In genomic region chr1:36062088-36062805, GRCm38 (mm10) we compare ENCODE assay signal across 16 mouse cellular contexts. TPM values are rescaled to one million over a fixed set of nuclear protein-coding genes. Genes with fewer than 3 reads are reported as not detected.
DNase-seq lines count a peak whose midpoint lies in the region; ATAC-seq and TF ChIP-seq lines count a peak whose summit lies in the region.
"Had no signal": no experiment of that assay in that cellular context is flagged by ENCODE, and none has a peak within 500 bp of the region (broad histone marks: within the 10 kb centered on the region; RNA-seq: fewer than 3 reads in every experiment).

No protein-coding gene starts in this region.

- no peaks in the 10 kb centered on the region for H3K36me3 ChIP-seq in liver, postnatal 0 days (replicated peaks; ENCODE audit: insufficient read depth, low read length)
- H3K36me3 ChIP-seq: forebrain, embryonic 15.5 days; G1E had no signal

- H3K4me3 ChIP-seq in liver, postnatal 0 days (ENCODE audit: low read depth, low read length): no peak overlapping the region
- H3K4me3 ChIP-seq: forebrain, embryonic 15.5 days; myocyte had no signal

- no peaks in the 10 kb centered on the region for H3K9me3 ChIP-seq in liver, postnatal 0 days (ENCODE audit: low read length)
- H3K9me3 ChIP-seq: forebrain, embryonic 15.5 days; G1E had no signal

- no peak overlapping the region for H3K27ac ChIP-seq in liver, postnatal 0 days (ENCODE audit: low read depth)
- H3K27ac ChIP-seq: forebrain, embryonic 15.5 days had no signal

- 76% methylated on average over 11 of the region's 11 CpGs for WGBS in liver, postnatal 0 days (ENCODE audit: insufficient replicate concordance)

- ATAC-seq in erythroid progenitor cell, adult 5-6 weeks (replicated peaks; ENCODE audit: low FRiP score, poor library complexity, severe bottlenecking): peak; percentile 80
- peak; percentile 59 for ATAC-seq in liver, postnatal 0 days
- ATAC-seq: forebrain, embryonic 15.5 days; hindbrain, embryonic 16.5 days had no signal

- no peak overlapping the region for H3K9ac ChIP-seq in liver, postnatal 0 days (replicated peaks)
- H3K9ac ChIP-seq: forebrain, embryonic 15.5 days had no signal

- DNase-seq in gastrocnemius, postnatal 25 days: peak; percentile 2
- no peak for DNase-seq in gastrocnemius, postnatal 10 days
- peak; percentile 9 to 19 for DNase-seq in right cerebral cortex, postnatal 10 days (ENCODE audit: low spot score in 2 of 2)
- DNase-seq in right cerebral cortex, postnatal 14 days: no peak
- no peak for DNase-seq in liver, postnatal 0 days
- DNase-seq in kidney, postnatal 10 days: no peak
- DNase-seq in layer of hippocampus, adult 11-12 months (ENCODE audit: low spot score): no peak
- DNase-seq: adrenal gland, postnatal 10 days; cerebellum, adult 9-11 months; kidney, adult 8-10 months; lung, adult 18-20 months had no signal

- H3K4me1 ChIP-seq in liver, postnatal 0 days (ENCODE audit: insufficient read depth): peaks cover 37% of the 10 kb centered on the region

- H3K27me3 ChIP-seq in liver, postnatal 0 days (ENCODE audit: insufficient read depth, low read length): no peaks in the 10 kb centered on the region
- H3K27me3 ChIP-seq: forebrain, embryonic 15.5 days had no signal

- TF ChIP-seq EP300 in liver, postnatal 0 days (IDR thresholded peaks at IDR 0.05; ENCODE audit: low read depth): peak; percentile 81

- no peak for TF ChIP-seq CTCF in liver, postnatal 0 days (IDR thresholded peaks at IDR 0.05; ENCODE audit: low read depth)

- no peak overlapping the region for H3K4me2 ChIP-seq in liver, postnatal 0 days (ENCODE audit: low read depth, low read length)
- H3K4me2 ChIP-seq: forebrain, embryonic 15.5 days had no signal

RNA-seq across cellular contexts. Expression of gene Hs6st1, which starts 6.0 kb away (rescaled TPM):
- total RNA-seq in gastrocnemius, postnatal 25 days (2021): 10 to 100 TPM; 20.0 to 20.8 TPM
- total RNA-seq in gastrocnemius, postnatal 10 days (2021): 10 to 100 TPM; 26.2 to 28.3 TPM
- total RNA-seq in erythroid progenitor cell, adult 5-6 weeks (2015; ENCODE audit: low replicate concordance): 205 and 226 TPM in 2 replicates
- 148 and 153 TPM in 2 replicates for total RNA-seq in erythroid progenitor cell, adult 5-6 weeks (2017; ENCODE audit: low replicate concordance)
- polyA plus RNA-seq in liver, postnatal 0 days (2015; fragmentation: Nextera tagmentation; extraction: Ambion mirVana): 12.8 and 13.3 TPM in 2 replicates

Comparison
In these comparisons a context has a peak if more than half of its experiments do, and no peak if none do; other contexts are left out.
1. DNase-seq: peak in gastrocnemius, postnatal 25 days (single experiment) and right cerebral cortex, postnatal 10 days (2 of 2); none in gastrocnemius, postnatal 10 days (single experiment), right cerebral cortex, postnatal 14 days (single experiment), liver, postnatal 0 days (single experiment), kidney, postnatal 10 days (single experiment) and layer of hippocampus, adult 11-12 months (single experiment).
2. RNA of gene Hs6st1, which starts 6.0 kb away (total RNA-seq): 148 to 226 TPM in erythroid progenitor cell, adult 5-6 weeks; 26.2 to 28.3 TPM in gastrocnemius, postnatal 10 days and 20.0 to 20.8 TPM in gastrocnemius, postnatal 25 days; every median in the first group is over 4 times any median in the second.